Mouse (Mus musculus) bone marrow macrophage, adult 2 months (primary cell): ENCODE measurements around the gene St14. TPM values are rescaled to one million over a fixed set of nuclear protein-coding genes. Genes with fewer than 3 reads are reported as not detected.

ENCODE experiments used
- H3K27ac ChIP-seq: 2 replicates; pipeline ENCODE4 v1.5.1; 2012; ENCODE audit warnings: low read depth, low read length; ENCODE audit not compliant: insufficient read depth
- H3K4me1 ChIP-seq: 2 replicates; pipeline ENCODE4 v1.6.1; 2012; ENCODE audit warnings: low read length; ENCODE audit not compliant: control insufficient read depth, insufficient read depth
- H3K4me3 ChIP-seq: 2 replicates; pipeline ENCODE4 v1.5.1; 2012; ENCODE audit warnings: mild to moderate bottlenecking, low read length, moderate library complexity; ENCODE audit not compliant: insufficient read depth
- CTCF ChIP-seq: IDR thresholded peaks from 2 replicates; pipeline ENCODE4 v1.5.1; 2012; ENCODE audit warnings: low read depth, mild to moderate bottlenecking, low read length, moderate library complexity
- POLR2A ChIP-seq: IDR thresholded peaks from 2 replicates; pipeline ENCODE4 v1.6.1; 2012; ENCODE audit warnings: mild to moderate bottlenecking, low read depth, low read length, borderline replicate concordance
- polyA plus RNA-seq: library from polyadenylated mRNA; stranded (reverse); fragments of >200 nt; gene quantifications from 2 replicates; pipeline ENCODE4 v1.2.4, GENCODE M21; 2012; ENCODE audit not compliant: missing spikeins, insufficient read depth, insufficient read length

St14 gene
- polyA plus RNA-seq, 1 experiment, result 1.4 TPM

- Histone ChIP-seq H3K27ac (no peak overlapping the region), H3K4me3 (no peak overlapping the region), H3K4me1 (no peaks in the 10 kb centered on the region)
- TF ChIP-seq POLR2A (no peak), CTCF (peak; percentile 30; the same call in 1 of the 2 replicates)
Measured at GRCm38 (mm10) chr9:31098118-31098517, 33.5 kb downstream of the St14 start.

DNA sequence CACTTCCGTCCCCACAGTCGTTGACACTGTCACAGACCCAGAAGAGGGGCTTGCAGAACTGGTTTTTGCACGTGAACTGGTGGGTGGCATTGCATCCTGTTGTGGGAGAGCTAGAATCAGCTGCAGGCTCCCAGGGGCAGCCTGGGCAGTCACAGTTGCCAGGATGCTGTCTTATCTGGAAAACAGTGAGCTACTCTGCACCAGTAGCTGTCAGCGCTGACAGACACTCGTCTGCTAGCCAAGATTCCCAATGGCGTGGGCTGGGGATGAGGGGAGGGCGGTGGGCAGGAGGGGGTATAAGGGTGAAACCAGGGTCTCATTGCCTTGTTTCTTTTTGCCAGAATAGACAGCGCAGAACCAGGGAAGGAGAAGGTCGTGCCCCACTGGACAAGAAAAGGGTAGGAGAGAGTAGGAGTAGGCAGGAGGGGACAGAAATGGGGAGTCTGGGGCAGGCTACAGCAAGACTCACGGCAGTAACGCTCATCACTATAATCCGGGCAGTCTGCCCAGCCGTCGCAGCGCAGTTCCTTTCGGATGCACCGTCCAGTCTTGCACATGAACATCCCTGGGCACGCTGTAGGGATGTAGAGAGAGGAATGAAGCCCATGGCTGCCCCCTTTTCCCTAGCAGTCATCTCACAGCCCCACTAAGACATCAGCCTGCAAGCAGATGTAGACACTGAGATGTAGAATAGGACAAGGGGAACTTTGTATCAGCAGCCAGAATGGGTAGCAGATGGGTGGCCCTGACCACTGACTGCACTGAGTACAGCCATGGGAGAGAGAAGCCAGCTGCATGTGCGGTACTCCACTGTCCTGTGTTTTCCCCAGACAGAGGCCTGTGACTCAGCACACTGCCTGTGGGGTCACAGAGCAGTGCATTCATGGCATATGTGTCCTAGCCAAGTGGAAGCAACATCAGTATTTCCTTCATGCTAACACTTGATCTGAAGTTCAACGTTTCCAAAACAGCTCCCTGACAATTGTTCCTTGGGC, 34.3 kb downstream of the St14 start:
- H3K4me3 ChIP-seq, result no peak overlapping the region
- TF ChIP-seq POLR2A (no peak), CTCF (no peak)
- H3K4me1 ChIP-seq, result no peaks in the 10 kb centered on the region
- no peak overlapping the region for H3K27ac ChIP-seq

DNA sequence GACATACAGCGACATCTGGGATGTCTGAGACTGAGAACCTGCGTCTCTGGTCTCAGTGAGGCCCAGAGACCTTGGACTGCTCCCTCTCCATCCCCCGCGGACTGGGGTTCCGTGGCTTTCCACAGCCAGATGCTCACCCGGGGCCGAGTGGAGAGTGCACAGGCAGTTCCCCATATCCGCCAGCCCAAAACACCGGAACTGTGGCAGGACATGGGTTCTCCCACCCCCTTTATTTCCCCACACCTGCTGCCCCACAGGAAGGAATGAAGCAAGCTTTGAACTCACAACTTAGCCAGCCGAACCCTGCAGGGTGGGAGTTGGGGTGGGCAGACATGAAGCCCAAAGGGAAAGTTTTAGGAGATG, 38.8 kb downstream of the St14 start:
- Histone ChIP-seq H3K27ac (no peak overlapping the region), H3K4me3 (no peak overlapping the region), H3K4me1 (peaks cover 12% of the 10 kb centered on the region)
- no peak for TF ChIP-seq POLR2A
- no peak for TF ChIP-seq CTCF

GRCm38 (mm10) chr9:31092111-31092832, 39.4 kb downstream of the St14 start:
- H3K4me3 ChIP-seq, result no peak overlapping the region
- TF ChIP-seq POLR2A (no peak), CTCF (no peak)
- H3K4me1 ChIP-seq, result peaks cover 12% of the 10 kb centered on the region
- H3K27ac ChIP-seq, result no peak overlapping the region

- TF ChIP-seq POLR2A (no peak), CTCF (no peak)
- H3K27ac ChIP-seq, result no peak overlapping the region
Measured at GRCm38 (mm10) chr9:31091162-31091581, 40.5 kb downstream of the St14 start.

DNA sequence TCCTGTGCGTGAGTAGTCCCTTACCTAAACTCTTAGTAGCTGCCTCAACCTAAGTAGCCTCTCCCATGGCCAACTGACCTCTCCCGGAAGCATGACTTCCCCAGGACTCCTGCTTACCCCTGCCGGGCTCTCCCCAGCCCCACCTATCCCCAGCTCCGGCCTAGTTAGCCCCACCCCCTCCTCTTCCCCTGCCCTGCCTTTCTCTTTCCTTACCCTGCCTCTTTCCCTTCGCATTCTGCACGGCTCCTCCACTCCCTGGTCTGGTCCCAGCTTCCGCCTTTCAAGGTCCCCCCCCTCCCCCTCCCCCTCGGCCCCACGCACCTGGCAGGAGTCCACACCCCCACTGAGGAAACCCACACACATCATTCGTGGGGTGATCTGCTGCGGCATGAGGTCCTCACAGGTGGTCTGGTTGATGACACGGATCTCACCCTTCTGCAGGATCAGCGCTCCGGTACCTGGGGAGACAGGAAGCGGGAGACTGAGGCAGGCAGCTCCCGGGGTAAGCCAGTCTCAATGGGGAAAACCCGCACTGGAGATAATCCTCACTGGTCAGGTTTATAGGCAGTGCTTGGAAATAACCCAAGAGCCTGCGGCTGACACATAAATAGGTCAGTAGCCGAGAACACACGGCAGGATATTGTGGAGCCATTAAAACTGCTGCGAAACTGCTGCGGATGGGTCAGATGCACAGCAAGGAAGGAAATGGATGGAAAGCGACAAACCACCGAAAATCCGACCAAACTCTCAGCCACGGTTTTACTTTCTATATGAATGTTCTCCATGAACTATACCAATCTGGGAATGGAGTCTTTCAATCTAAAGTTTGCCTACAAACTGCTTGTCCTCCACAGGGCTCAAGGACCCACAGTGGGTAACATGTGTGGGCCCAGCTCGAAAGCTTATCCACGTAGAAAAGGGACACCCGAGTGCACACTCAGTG, 41.3 kb downstream of the St14 start:
- H3K4me3 ChIP-seq, result no peak overlapping the region
- no peak overlapping the region for H3K27ac ChIP-seq
- peaks cover 12% of the 10 kb centered on the region for H3K4me1 ChIP-seq
- TF ChIP-seq CTCF (no peak), POLR2A (no peak)

More at GRCm38 (mm10) chr9:31091162-31091581, 40.5 kb downstream of the St14 start:
- no peak overlapping the region for H3K4me3 ChIP-seq
- H3K4me1 ChIP-seq, result peaks cover 12% of the 10 kb centered on the region

GRCm38 (mm10) chr9:31089541-31089940, 42.1 kb downstream of the St14 start:
- no peak for TF ChIP-seq POLR2A
- no peak for TF ChIP-seq CTCF
- Histone ChIP-seq H3K27ac (no peak overlapping the region), H3K4me3 (no peak overlapping the region), H3K4me1 (peaks cover 12% of the 10 kb centered on the region)

DNA sequence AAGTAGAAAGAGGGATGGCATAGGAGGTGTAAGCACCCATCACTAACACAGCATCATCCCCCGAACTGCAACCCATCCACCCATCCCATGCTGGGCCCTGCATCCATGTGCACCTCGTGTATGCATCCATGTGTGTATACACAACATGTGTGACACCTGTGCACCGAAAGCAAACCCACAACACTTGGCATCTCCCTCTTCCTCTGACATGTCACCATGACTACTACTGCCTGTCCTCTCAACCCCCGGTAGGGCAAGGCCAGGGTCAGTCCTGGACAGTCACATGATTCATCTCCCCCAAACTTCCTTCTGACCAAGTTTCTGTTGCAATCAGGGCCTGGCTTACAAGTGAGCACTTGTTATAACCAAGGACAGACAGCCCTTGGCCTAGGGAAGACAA, 42.8 kb downstream of the St14 start:
- H3K4me1 ChIP-seq, result peaks cover 12% of the 10 kb centered on the region
- TF ChIP-seq POLR2A (no peak), CTCF (no peak)
- no peak overlapping the region for H3K27ac ChIP-seq
- no peak overlapping the region for H3K4me3 ChIP-seq

- TF ChIP-seq POLR2A, result no peak
- no peak for TF ChIP-seq CTCF
- H3K27ac ChIP-seq, result no peak overlapping the region
- peaks cover 12% of the 10 kb centered on the region for H3K4me1 ChIP-seq
- H3K4me3 ChIP-seq, result no peak overlapping the region
Measured at GRCm38 (mm10) chr9:31088116-31088515, 43.5 kb downstream of the St14 start.
